Mouse (Mus musculus): Measurements from ENCODE around the gene Marc1.

Marc1 gene

GRCm38 (mm10) chr1:184761988-184762387 is 49.1 kb downstream of the Marc1 start:
- DNase-seq, result no peak

GRCm38 (mm10) chr1:184752671-184753070 is 58.4 kb downstream of the Marc1 start:
- DNase-seq, result no peak

- DNase-seq, result peak; percentile 36
These were observed 60.9 kb downstream of the Marc1 start for GRCm38 (mm10) chr1:184750114-184750664.

- DNase-seq, result peak; percentile 78
These were observed 62.4 kb downstream of the Marc1 start for GRCm38 (mm10) chr1:184748692-184749152.

GRCm38 (mm10) chr1:184737876-184738479 is 73.1 kb downstream of the Marc1 start:
- DNase-seq, result peak; percentile 78

GRCm38 (mm10) chr1:184737228-184737627 is 73.9 kb downstream of the Marc1 start:
- no peak for DNase-seq

Measured in kidney, postnatal 14 days (tissue).